Mouse (Mus musculus) kidney, postnatal 25 days (tissue): ENCODE results near the gene Tpsg1.

Experiments used
- DNase-seq, 2 experiments: peaks; one replicate each; pipeline ENCODE4 v3.0.0; 2021; ENCODE audit warnings: mixed read lengths in 2 of 2

The Tpsg1 gene

DNA sequence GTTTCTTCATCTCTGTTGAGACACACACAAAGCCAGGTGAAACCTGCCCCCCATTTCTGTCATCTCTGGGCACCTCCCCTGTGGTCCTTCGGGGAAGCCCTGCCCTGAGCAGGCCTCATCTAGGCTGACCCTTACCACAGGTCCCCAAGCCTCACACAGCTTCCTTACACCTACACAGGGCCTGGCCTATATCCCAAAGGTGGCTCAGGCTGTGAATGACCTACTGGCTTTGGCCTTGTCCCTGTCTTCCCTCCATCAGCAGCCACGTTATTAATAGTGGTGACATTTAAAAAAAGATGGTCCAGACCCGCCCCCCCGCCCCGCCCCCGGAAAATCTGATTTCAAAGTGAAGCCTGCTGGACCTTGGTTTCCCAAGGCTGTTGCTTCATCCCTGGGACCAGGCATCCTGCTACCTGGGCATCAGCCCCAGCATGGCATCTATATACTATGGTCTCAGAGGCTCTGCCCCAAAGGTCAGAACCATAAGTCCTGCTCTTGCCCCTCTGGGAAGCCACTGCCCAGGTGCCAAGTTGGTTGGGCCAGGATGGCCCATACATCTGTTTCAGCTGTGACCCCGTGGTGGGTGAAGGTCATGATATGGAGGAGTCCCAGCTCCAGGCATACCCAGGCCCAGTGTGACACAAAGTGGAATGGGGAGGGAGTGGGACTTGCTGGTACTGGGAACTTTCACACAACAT, 39.4 kb downstream of the Tpsg1 start:
- no peak for DNase-seq

DNA sequence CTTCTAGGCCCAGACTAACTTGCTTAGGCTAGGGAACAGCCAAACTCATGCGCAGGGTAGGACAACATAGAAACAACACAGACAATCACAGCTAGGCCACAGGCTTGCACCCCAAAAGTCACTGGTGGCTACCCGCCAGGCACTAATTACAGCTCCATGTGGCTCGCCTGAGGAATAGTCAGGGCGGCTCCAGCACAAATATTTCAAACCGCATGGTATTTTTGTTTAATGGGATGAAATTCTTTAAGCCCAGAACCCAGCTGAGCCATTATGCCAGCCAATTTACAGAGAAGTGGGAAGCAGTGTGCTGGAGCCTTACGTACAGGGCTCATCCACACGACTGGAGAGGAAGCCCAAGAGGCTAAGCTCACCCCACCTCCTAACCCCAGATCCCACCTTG, 40.5 kb downstream of the Tpsg1 start:
- DNase-seq = no peak

GRCm38 (mm10) chr17:25410180-25410579, 41.1 kb downstream of the Tpsg1 start:
- no peak for DNase-seq

GRCm38 (mm10) chr17:25410786-25411185, 41.7 kb downstream of the Tpsg1 start:
- no peak for DNase-seq

DNA sequence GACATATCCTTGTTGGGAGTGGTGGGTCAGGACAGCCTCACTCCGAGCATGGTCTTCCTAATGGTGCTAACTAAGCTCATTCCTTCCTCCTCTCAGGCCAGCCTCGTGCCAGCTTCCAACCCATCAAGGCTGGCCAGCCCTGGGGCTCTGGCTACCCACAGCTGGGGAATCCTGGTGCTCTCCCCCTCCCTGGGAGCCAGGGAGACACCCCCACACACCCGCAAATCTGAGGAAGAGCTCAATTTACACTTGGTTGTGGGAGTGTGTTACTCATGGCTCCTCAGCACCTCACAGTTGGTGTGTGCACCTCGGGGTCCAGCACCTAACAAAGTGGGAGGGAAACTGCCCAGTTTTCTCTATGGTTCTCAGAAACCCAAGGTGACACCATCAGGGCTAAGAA, 42.2 kb downstream of the Tpsg1 start:
- no peak for DNase-seq

DNA sequence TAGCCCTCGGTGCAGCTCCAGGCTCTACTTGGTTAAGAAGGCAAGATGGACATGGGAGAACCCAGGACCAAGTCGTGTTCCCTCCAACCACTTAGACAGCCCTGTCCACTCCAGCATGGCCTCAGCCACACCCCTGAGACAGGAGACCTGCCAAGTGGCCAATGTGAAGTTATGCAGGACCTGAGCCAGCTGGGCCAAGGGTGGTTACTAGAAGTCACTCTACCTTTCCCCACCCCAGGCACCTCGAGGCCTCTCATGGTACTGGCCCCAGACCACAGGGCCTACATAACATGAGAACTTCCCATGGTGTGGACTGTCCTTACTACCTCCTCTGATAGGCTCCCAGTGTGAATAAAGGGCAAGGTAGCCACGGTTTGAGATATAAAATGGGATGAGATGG, 45.1 kb downstream of the Tpsg1 start:
- DNase-seq = peak; percentile 74 to 87

DNA sequence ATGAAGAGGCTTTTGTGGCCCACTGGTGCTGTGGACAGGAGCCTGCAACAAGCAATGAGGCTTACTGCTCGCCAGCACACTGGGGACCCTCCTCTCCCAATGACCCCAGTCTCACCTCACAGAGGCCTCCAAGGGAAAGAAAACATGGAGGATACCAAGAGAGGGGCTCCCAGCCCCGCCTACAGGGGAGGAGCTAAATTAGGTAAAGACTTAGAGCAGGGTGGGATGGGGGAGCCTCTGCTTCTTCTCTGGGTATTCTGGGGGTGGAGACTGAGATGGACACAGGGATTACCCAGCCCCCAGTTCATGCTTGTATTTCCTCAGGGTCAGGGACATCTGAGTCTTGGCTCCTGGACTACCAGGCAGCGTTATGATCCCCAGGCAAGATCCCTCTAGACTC, 45.8 kb downstream of the Tpsg1 start:
- no peak for DNase-seq

DNA sequence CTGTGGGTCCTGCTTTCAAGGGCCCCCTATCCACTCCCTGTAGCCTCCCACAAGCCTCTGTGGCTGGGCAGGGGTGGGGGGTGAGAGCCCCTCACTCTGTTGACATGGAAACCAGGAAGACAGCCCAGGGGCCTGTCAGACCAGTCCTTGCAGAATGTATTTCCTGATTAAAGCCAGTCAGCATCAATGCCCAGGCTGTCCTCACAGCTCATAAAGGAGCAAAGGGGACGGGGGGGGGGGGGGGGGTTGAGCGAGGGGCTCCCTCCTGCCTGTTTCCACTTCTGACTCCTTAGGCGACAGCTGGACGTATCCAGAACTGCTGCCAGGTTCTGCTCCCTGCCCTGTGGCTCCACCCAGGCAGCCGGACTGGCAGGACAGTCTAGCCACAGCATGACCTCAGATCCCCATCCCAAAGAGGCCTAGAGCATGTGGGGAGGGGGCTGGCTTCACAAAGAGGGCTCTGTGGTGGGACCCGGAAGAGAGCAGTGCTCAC, 46.4 kb downstream of the Tpsg1 start:
- peak in 1 of 2 experiments; percentile 44 for DNase-seq

DNA sequence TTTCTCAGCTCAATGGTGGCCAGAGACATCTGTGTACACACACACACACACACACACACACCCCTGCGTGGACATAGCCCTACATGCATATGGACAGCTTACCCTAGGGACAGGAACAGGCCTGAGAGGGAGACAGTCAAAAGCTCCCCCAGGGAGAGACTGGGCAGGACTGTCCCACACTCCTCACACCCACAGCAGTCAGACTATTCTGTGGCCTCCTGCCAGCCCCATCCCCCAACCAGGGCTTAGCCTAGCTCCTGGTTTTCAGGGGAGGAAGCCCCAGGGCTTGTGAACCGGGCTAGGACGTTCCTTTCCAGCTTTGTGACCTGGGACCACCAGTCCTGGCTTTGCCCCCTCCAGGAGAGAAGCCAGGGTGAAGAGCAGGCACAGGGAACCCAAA, 47.1 kb downstream of the Tpsg1 start:
- DNase-seq = no peak

- no peak for DNase-seq
These were observed 48.9 kb downstream of the Tpsg1 start for GRCm38 (mm10) chr17:25417990-25418389.

DNA sequence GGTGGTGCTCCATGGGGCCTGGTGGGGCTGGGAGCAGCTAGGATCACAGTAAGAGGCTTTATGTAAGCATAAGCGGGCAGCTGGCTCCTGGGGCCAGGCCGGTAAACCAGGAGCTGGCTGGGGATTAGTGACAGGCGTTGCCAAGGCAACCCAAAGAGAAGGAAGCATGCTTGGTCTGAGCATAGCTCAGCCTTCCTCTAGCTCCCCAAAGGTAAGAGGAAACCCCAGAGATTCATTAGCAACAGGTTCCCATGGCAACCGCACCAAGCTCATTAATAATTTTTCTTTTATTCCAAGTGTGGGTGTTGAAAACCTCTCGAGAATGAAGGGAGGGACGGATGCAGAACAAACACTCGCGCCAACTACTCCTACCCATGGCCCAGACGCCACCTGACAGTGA, 49.9 kb downstream of the Tpsg1 start:
- no peak for DNase-seq

DNA sequence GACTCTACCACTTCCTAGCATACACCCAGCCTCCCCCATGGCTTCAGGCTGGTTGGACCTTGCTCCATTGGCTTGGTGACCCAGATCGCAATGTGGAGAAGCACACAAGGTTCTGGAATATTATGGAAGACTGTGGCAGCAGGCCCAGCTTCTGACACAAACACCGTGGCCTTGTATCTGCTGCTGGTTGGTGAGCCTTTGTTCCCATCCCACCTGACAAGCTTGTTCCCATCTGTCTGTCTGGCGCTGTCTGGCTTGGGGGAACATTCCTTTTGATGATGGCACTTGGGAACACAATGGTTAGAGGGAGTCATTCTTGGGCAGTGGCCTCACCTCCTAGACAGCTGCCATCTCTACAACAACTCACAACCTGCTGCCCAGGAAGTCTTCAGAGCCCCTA, 51.9 kb downstream of the Tpsg1 start:
- no peak for DNase-seq
